Mouse (Mus musculus): ENCODE data around the gene Hemgn. TPM values are rescaled to one million over a fixed set of nuclear protein-coding genes. Genes with fewer than 3 reads are reported as not detected.

The Hemgn gene
- polyA plus RNA-seq, 1 experiment from 2014 or later = 31.5 TPM

DNA sequence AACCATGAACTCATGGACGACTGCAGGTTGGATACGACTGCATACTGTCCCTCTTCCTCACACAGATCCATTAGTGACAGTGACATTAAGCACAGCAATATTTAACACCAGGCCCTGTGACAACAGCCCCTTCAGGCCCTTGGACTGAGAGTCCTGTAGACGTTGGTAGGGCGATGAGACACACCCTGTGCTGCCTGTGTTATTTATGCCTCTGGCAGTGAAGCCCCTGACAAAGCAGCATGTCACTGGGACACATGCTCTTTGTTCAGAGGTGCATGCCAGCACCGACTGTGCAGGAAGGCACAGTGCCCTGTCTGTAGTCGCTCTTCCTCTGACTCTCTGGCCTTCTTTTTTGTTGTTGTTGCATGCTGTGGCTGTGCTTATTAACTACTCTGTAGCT lies 35.6 kb upstream of the Hemgn start:
- no peak overlapping the region for H3K4me2 ChIP-seq
- no peaks in the 10 kb centered on the region for H3K27me3 ChIP-seq (replicated peaks)
- no peak overlapping the region for H3K4me3 ChIP-seq (replicated peaks)
- H3K9me3 ChIP-seq = no peaks in the 10 kb centered on the region
- peaks cover 12% of the 10 kb centered on the region for H3K4me1 ChIP-seq
- no peak overlapping the region for H3K9ac ChIP-seq
- no peak for ATAC-seq (ENCODE audit: insufficient read depth, low FRiP score, low read depth)
- 0 out of 2 replicates have a peak overlapping the region, but pooled peaks have one; percentile 6 for H3K27ac ChIP-seq
- WGBS = 49% methylated on average over 6 of the region's 6 CpGs
- no peaks in the 10 kb centered on the region for H3K36me3 ChIP-seq

DNA sequence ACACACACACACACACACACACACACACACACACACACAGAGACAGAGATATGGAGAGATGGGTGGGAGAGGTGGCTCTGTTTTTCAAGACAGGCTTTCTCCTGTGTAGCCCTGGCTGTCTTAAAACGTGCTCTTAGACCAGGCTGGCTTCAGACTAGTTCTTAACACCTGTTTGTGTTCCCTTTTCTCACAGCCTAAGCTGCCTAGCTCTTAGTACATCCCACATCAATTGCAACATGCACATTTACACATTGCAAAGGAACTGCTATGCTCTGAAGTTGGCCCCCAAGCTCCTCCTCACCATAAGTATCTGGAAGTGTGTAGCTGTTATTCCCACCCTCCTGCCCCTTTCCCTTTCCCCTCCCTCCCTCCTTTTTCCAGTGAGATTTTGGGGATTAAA lies 34.2 kb upstream of the Hemgn start:
- WGBS = 52% methylated on average over 1 of the region's 1 CpGs
- no peaks in the 10 kb centered on the region for H3K36me3 ChIP-seq
- no peaks in the 10 kb centered on the region for H3K4me1 ChIP-seq
- no peak overlapping the region for H3K9ac ChIP-seq
- no peak overlapping the region for H3K27ac ChIP-seq
- no peaks in the 10 kb centered on the region for H3K9me3 ChIP-seq
- H3K4me2 ChIP-seq = no peak overlapping the region
- no peak overlapping the region for H3K4me3 ChIP-seq (replicated peaks)
- ATAC-seq (ENCODE audit: insufficient read depth, low FRiP score, low read depth) = no peak
- no peaks in the 10 kb centered on the region for H3K27me3 ChIP-seq (replicated peaks)

- H3K27ac ChIP-seq = no peak overlapping the region
- H3K4me2 ChIP-seq = no peak overlapping the region
- 40% methylated on average over 9 of the region's 9 CpGs for WGBS
- no peak overlapping the region for H3K9ac ChIP-seq
- H3K27me3 ChIP-seq (replicated peaks) = no peaks in the 10 kb centered on the region
- H3K36me3 ChIP-seq = no peaks in the 10 kb centered on the region
- H3K4me1 ChIP-seq = no peaks in the 10 kb centered on the region
- H3K4me3 ChIP-seq (replicated peaks) = no peak overlapping the region
- no peaks in the 10 kb centered on the region for H3K9me3 ChIP-seq
- no peak for ATAC-seq (ENCODE audit: insufficient read depth, low FRiP score, low read depth)
Observed at GRCm38 (mm10) chr4:46445237-46445945, 32.1 kb upstream of the Hemgn start.

GRCm38 (mm10) chr4:46442501-46442900 lies 29.2 kb upstream of the Hemgn start:
- no peak overlapping the region for H3K4me2 ChIP-seq
- WGBS = 68% methylated on average over 4 of the region's 4 CpGs

GRCm38 (mm10) chr4:46432339-46433036 lies 19.2 kb upstream of the Hemgn start:
- Histone ChIP-seq H3K9me3 (no peaks in the 10 kb centered on the region), H3K4me2 (no peak overlapping the region), H3K9ac (no peak overlapping the region), H3K27me3 (replicated peaks) (no peaks in the 10 kb centered on the region), H3K4me3 (replicated peaks) (no peak overlapping the region), H3K4me1 (no peaks in the 10 kb centered on the region), H3K27ac (no peak overlapping the region), H3K36me3 (no peaks in the 10 kb centered on the region)
- peak; percentile 95 for ATAC-seq (ENCODE audit: insufficient read depth, low FRiP score, low read depth)
- WGBS = 62% methylated on average over 12 of the region's 12 CpGs

More at GRCm38 (mm10) chr4:46442501-46442900, 29.2 kb upstream of the Hemgn start:
- Histone ChIP-seq H3K27ac (no peak overlapping the region), H3K4me3 (replicated peaks) (no peak overlapping the region), H3K9ac (no peak overlapping the region), H3K36me3 (no peaks in the 10 kb centered on the region), H3K4me1 (no peaks in the 10 kb centered on the region), H3K27me3 (replicated peaks) (no peaks in the 10 kb centered on the region), H3K9me3 (no peaks in the 10 kb centered on the region)
- ATAC-seq (ENCODE audit: insufficient read depth, low FRiP score, low read depth) = no peak

DNA sequence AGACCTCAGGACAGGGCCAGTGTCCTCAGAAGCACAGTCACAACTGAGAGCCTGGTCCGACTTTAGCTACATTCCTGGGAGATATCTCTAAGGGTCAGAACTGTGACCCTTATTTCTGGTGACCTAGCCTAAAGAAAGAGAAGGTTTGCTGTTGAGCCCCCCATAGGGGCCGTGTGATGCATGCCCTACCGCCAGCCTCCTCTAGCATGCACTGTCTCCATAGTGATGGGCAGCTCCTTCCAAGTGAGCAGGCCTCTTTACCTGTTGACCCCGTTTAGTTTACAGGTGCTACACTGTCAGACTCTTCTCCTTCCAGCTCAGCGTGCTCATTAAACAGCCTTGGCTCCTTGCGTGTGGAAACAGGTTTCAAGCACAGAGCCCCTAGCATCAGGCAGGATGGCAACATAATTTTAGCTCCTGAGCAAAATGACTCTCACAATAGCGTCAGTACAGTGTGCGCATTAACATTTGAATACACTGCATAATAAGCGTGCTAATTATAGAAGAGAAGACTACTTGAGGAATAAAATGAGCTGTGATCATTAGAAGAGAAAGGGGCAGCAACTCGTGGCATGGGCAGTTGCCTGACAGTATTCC lies 15.7 kb upstream of the Hemgn start:
- Histone ChIP-seq H3K9me3 (no peaks in the 10 kb centered on the region), H3K4me1 (no peaks in the 10 kb centered on the region), H3K36me3 (no peaks in the 10 kb centered on the region), H3K9ac (no peak overlapping the region), H3K27ac (no peak overlapping the region), H3K4me2 (no peak overlapping the region), H3K27me3 (replicated peaks) (no peaks in the 10 kb centered on the region), H3K4me3 (replicated peaks) (no peak overlapping the region)
- 60% methylated on average over 10 of the region's 10 CpGs for WGBS
- no peak for ATAC-seq (ENCODE audit: insufficient read depth, low FRiP score, low read depth)

DNA sequence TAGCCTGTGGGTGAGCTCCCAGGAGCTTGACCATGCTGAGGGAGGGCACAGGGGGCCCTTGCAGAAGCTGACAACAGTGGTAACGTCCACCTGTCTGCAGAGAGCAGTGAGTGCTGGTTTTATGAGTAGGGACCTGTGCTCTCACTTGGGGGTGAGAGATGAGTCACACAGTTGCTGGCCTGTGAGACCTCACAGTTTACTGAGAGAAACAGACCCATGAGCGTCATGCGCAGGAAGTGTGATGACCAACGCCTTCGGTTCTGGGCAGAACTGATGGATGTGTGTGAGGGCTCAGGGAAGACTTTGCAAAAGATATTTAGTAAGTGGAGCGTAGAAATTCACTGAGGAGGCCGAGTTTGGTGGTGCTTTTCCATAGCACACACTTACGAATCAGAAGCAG lies 9.3 kb upstream of the Hemgn start:
- H3K9ac ChIP-seq = no peak overlapping the region
- no peak overlapping the region for H3K4me3 ChIP-seq (replicated peaks)
- no peaks in the 10 kb centered on the region for H3K9me3 ChIP-seq
- no peak overlapping the region for H3K4me2 ChIP-seq
- no peaks in the 10 kb centered on the region for H3K36me3 ChIP-seq
- H3K27me3 ChIP-seq (replicated peaks) = no peaks in the 10 kb centered on the region
- no peak overlapping the region for H3K27ac ChIP-seq
- no peaks in the 10 kb centered on the region for H3K4me1 ChIP-seq
- 57% methylated on average over 8 of the region's 8 CpGs for WGBS
- no peak for ATAC-seq (ENCODE audit: insufficient read depth, low FRiP score, low read depth)

- Histone ChIP-seq H3K27ac (no peak overlapping the region), H3K27me3 (replicated peaks) (no peaks in the 10 kb centered on the region), H3K36me3 (no peaks in the 10 kb centered on the region), H3K9me3 (no peaks in the 10 kb centered on the region), H3K4me2 (no peak overlapping the region), H3K4me1 (no peaks in the 10 kb centered on the region), H3K9ac (no peak overlapping the region), H3K4me3 (replicated peaks) (no peak overlapping the region)
- WGBS = 65% methylated on average over 9 of the region's 9 CpGs
- ATAC-seq (ENCODE audit: insufficient read depth, low FRiP score, low read depth) = no peak
Observed at GRCm38 (mm10) chr4:46418851-46419250, 5.5 kb upstream of the Hemgn start.

DNA sequence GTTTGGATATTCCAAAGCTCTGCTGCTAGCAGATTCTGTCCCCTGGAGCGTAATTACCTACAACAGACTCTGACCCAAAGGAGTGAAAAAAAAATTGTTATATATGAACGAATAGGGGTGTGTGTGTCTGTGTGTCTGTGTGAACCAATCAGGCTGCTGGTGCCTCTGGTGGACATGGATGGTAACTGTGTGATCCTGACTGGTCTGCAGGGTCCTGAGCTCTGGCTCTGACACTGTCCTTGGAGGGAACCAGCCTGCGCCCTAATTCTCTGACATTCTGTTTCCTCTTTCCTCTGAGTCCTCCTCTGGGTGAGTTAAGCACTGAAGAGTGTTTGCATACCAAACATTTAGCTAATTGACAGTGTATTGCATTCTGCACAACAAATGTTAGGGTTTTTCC lies 4.2 kb upstream of the Hemgn start:
- no peak overlapping the region for H3K27ac ChIP-seq
- H3K27me3 ChIP-seq (replicated peaks) = no peaks in the 10 kb centered on the region
- H3K4me3 ChIP-seq (replicated peaks) = no peak overlapping the region
- H3K4me1 ChIP-seq = no peaks in the 10 kb centered on the region
- no peak overlapping the region for H3K4me2 ChIP-seq
- H3K9me3 ChIP-seq = no peaks in the 10 kb centered on the region
- H3K36me3 ChIP-seq = no peaks in the 10 kb centered on the region
- peak; percentile 75; the same call in 1 of the 2 replicates for ATAC-seq (ENCODE audit: insufficient read depth, low FRiP score, low read depth)
- WGBS = 63% methylated on average over 3 of the region's 3 CpGs
- H3K9ac ChIP-seq = no peak overlapping the region

GRCm38 (mm10) chr4:46412113-46412512 lies 1.2 kb downstream of the Hemgn start:
- H3K27ac ChIP-seq = no peak overlapping the region
- no peak overlapping the region for H3K4me3 ChIP-seq (replicated peaks)
- H3K4me1 ChIP-seq = no peaks in the 10 kb centered on the region
- no peaks in the 10 kb centered on the region for H3K9me3 ChIP-seq
- no peaks in the 10 kb centered on the region for H3K36me3 ChIP-seq
- H3K4me2 ChIP-seq = no peak overlapping the region
- H3K9ac ChIP-seq = no peak overlapping the region
- 52% methylated on average over 1 of the region's 1 CpGs for WGBS
- no peak for ATAC-seq (ENCODE audit: insufficient read depth, low FRiP score, low read depth)
- H3K27me3 ChIP-seq (replicated peaks) = no peaks in the 10 kb centered on the region

DNA sequence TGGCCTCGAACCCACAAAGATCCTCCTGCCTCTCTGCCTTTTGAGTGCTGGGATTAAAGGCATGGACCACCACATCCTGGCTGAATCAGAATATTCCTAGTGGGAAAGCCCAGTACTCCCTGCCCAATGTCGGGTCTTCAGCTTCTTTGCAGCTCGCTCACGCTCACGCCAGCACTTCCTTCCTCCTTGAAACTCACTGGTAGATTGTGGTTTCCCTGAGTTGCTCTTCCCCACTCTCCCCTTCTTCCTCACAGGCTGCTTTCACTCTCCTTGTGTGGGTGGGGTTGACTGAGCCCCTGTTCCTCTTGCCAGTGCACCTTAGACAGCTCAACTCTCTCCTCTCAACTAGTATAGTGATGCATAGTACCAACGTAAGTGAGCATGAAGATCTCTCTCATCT lies 1.8 kb downstream of the Hemgn start:
- Histone ChIP-seq H3K27ac (no peak overlapping the region), H3K4me3 (replicated peaks) (no peak overlapping the region), H3K9me3 (no peaks in the 10 kb centered on the region), H3K27me3 (replicated peaks) (no peaks in the 10 kb centered on the region), H3K36me3 (no peaks in the 10 kb centered on the region), H3K9ac (no peak overlapping the region), H3K4me2 (no peak overlapping the region), H3K4me1 (no peaks in the 10 kb centered on the region)
- 72% methylated on average over 6 of the region's 6 CpGs for WGBS
- ATAC-seq (ENCODE audit: insufficient read depth, low FRiP score, low read depth) = no peak

DNA sequence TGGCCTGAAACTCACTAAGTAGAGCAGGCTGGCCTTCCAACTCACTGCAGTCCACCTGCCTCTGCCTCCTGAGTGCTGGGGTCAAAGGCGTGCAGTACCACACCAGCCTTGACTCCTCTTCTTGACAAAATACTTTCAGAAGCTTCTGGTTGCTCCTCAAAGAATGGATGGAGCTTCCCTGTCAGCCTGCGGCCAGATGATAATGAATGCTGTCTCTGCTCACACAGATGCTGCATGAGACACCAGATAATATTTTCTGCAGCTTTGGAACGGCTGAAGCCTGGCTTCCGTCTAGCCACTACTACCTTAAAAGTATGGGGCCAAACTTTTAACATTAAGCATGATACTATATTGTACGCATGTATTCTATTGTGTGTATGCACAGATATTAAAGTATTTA lies 2.6 kb downstream of the Hemgn start:
- Histone ChIP-seq H3K9me3 (no peaks in the 10 kb centered on the region), H3K27me3 (replicated peaks) (no peaks in the 10 kb centered on the region), H3K27ac (no peak overlapping the region), H3K9ac (no peak overlapping the region), H3K4me1 (no peaks in the 10 kb centered on the region), H3K4me3 (replicated peaks) (no peak overlapping the region), H3K36me3 (no peaks in the 10 kb centered on the region), H3K4me2 (no peak overlapping the region)
- peak; percentile 36; the same call in 1 of the 2 replicates for ATAC-seq (ENCODE audit: insufficient read depth, low FRiP score, low read depth)
- 85% methylated on average over 5 of the region's 5 CpGs for WGBS

Data from stomach, embryonic 15.5 days (tissue).